Mouse (Mus musculus) NIH3T3 (cell line): ENCODE results near the gene Timp3.
A peak's percentile ranks its signal among the peaks of the same experiment; 100 is the strongest.

ENCODE experiments used
- DNase-seq: peaks from one replicate; pipeline ENCODE4 v3.0.0-alpha.2; 2012; ENCODE audit warnings: low read depth

The Timp3 gene

GRCm38 (mm10) chr10:86387821-86388440, 87.8 kb downstream of the Timp3 start:
- peak; percentile 49 for DNase-seq

- no peak for DNase-seq
Observed at GRCm38 (mm10) chr10:86388803-86389202, 88.6 kb downstream of the Timp3 start.

- DNase-seq: no peak
Observed at GRCm38 (mm10) chr10:86389357-86389756, 89.2 kb downstream of the Timp3 start.

GRCm38 (mm10) chr10:86389913-86390312, 89.7 kb downstream of the Timp3 start:
- peak; percentile 67 for DNase-seq

- DNase-seq: no peak
Observed at GRCm38 (mm10) chr10:86392399-86392798, 92.2 kb downstream of the Timp3 start.

- DNase-seq: peak; percentile 68
Observed at GRCm38 (mm10) chr10:86397577-86398346, 97.6 kb downstream of the Timp3 start.

GRCm38 (mm10) chr10:86398347-86398720, 98.2 kb downstream of the Timp3 start:
- no peak for DNase-seq
